Mouse (Mus musculus) liver, embryonic 16.5 days (tissue): ENCODE results near the gene Akain1. TPM values are rescaled to one million over a fixed set of nuclear protein-coding genes. Genes with fewer than 3 reads are reported as not detected.

Experiments
- ATAC-seq: fragments of 200-750 bp; cut with Nextera tagmentation; 2 replicates; pipeline ENCODE4 v1.8.0; 2017; ENCODE audit warnings: low read depth, mild to moderate bottlenecking, moderate number of reproducible peaks, moderate library complexity
- H3K27ac ChIP-seq: fragments of 300-500 bp; sonication (generic); 2 replicates; pipeline ENCODE4 v1.5.1; 2014; ENCODE audit warnings: mild to moderate bottlenecking, low read length
- H3K27me3 ChIP-seq: fragments of 300-500 bp; sonication (generic); 2 replicates; pipeline ENCODE4 v1.6.1; 2014; ENCODE audit warnings: low read depth, low read length, mixed read lengths; ENCODE audit not compliant: control insufficient read depth, insufficient read depth
- H3K36me3 ChIP-seq: fragments of 300-500 bp; sonication (generic); 2 replicates; pipeline ENCODE4 v1.6.1; 2014; ENCODE audit warnings: mild to moderate bottlenecking; ENCODE audit not compliant: control insufficient read depth, insufficient read depth
- H3K4me1 ChIP-seq: fragments of 300-500 bp; sonication (generic); 2 replicates; pipeline ENCODE4 v1.6.1; 2014; ENCODE audit warnings: low read depth, low read length, mixed read lengths; ENCODE audit not compliant: control insufficient read depth
- H3K4me2 ChIP-seq: fragments of 300-500 bp; sonication (generic); 2 replicates; pipeline ENCODE4 v1.6.1; 2014; ENCODE audit warnings: low read depth, low read length, mixed read lengths
- H3K4me3 ChIP-seq: fragments of 300-500 bp; sonication (generic); 2 replicates; pipeline ENCODE4 v1.5.1; 2014; ENCODE audit warnings: low read depth, mild to moderate bottlenecking, low read length
- H3K9ac ChIP-seq: fragments of 300-500 bp; sonication (generic); 2 replicates; pipeline ENCODE4 v1.6.1; 2014; ENCODE audit warnings: low read depth, low read length
- H3K9me3 ChIP-seq: fragments of 300-500 bp; sonication (generic); replicated peaks from 2 replicates; pipeline ENCODE4 v1.6.1; 2016; ENCODE audit warnings: low read length; ENCODE audit not compliant: control insufficient read depth
- WGBS: fragments of 180-500 bp; shearing (Covaris S2); extraction: QIAGEN DNeasy Blood & Tissue Kit; methylation state at CpG from one replicate; pipeline ENCODE4 v1.1.7; 2014; ENCODE audit not compliant: insufficient replicate concordance; 5-methylcytosine and 5-hydroxymethylcytosine counted together
- polyA plus RNA-seq: library from polyadenylated mRNA; unstranded; fragments of >200 nt; fragmentation: Nextera tagmentation; extraction: Ambion mirVana; gene quantifications from 2 replicates; pipeline ENCODE4 v1.2.1, GENCODE M21; 2015

Akain1 gene
- polyA plus RNA-seq, 1 experiment from 2014 or later = not detected

DNA sequence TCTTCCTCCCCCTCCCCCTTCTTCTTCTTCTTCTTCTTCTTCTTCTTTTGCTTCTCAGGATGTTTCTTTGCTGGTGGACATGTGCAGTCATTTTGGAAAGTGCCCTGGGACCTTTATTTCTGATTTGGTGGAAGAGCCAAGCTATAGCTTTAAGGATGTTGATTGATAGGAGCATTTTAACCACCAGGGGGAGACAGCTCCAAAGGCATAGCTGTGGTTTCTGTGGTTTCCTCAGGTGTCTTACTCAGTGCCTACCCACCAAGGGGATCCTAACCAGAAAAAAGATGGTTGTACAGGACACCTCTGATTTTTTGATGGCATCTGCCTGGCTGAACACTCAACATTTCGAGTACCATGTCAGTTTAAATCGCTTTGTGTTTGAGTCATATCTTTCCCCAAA is 56.4 kb downstream of the Akain1 start:
- Histone ChIP-seq H3K4me2 (no peak overlapping the region), H3K36me3 (no peaks in the 10 kb centered on the region), H3K4me1 (no peaks in the 10 kb centered on the region), H3K4me3 (no peak overlapping the region), H3K27ac (no peak overlapping the region), H3K9me3 (no peaks in the 10 kb centered on the region), H3K9ac (no peak overlapping the region), H3K27me3 (no peaks in the 10 kb centered on the region)
- WGBS = 34% methylated on average over 2 of the region's 2 CpGs
- no peak for ATAC-seq

DNA sequence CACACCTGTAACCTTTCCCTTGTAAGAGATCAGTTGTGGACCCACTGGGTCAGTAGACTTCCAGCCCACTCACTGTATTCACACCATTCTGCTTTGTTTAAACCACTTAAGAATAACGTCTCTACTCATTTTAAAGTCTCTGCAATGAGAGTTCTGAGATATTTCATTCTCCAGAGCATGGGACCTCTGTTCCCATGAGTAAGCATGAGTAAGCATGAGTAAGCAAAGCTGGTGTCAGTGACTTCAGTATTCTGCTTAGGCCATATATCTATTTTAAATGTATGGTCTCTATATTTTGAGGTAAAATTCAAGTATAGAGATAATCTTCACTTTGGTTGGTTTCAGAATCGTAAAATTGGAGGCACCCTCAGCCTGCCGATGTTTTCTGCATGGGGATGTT is 57.0 kb downstream of the Akain1 start:
- Histone ChIP-seq H3K36me3 (no peaks in the 10 kb centered on the region), H3K4me1 (no peaks in the 10 kb centered on the region), H3K27me3 (no peaks in the 10 kb centered on the region), H3K4me2 (no peak overlapping the region), H3K27ac (no peak overlapping the region), H3K9ac (no peak overlapping the region), H3K4me3 (no peak overlapping the region), H3K9me3 (no peaks in the 10 kb centered on the region)
- ATAC-seq = no peak
- 62% methylated on average over 3 of the region's 3 CpGs for WGBS

DNA sequence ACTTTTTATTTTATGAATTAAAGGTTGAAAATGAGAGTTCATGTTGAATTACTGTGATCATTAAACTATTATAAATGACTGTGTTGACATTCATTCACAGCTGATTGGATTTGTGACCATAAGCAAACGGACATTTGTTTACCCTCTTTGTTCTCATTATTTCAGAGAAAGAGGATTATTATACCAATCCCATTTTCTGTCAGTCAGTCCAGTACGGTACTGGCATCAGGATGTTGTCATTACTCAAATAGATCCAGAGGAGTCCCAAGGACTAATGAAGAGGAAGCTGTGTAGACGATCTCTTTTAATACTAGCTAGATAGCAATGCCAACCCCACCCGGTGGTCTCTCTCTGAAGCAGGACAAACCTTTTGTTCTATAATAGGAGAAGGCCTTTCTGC is 58.2 kb downstream of the Akain1 start:
- WGBS = 57% methylated on average over 4 of the region's 4 CpGs

DNA sequence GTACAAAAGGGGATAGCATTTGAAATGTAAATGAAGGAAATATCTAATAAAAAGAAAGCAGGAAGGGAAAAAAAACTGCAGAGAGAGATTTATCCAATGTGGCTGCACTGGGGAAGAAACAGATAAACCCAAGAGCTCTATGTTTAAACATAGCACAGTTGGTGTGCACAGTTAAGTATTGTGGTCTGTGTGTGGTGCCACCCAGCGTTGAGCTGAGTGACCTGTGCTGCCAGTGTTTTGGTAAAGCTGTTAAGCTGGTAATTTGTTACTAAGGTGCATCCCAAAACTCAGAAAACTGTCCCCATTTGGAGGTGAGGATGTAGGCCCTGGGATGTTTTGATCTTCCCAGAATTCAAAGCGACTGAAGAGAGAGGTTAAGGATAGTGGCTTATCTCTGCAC is 59.8 kb downstream of the Akain1 start:
- Histone ChIP-seq H3K4me3 (no peak overlapping the region), H3K27me3 (no peaks in the 10 kb centered on the region), H3K4me1 (no peaks in the 10 kb centered on the region), H3K9me3 (no peaks in the 10 kb centered on the region), H3K36me3 (no peaks in the 10 kb centered on the region), H3K4me2 (no peak overlapping the region), H3K9ac (no peak overlapping the region), H3K27ac (no peak overlapping the region)
- WGBS = 30% methylated on average over 2 of the region's 2 CpGs
- no peak for ATAC-seq

More for the DNA sequence above, 58.2 kb downstream of the Akain1 start:
- H3K27ac ChIP-seq = no peak overlapping the region
- H3K9ac ChIP-seq = no peak overlapping the region
- no peaks in the 10 kb centered on the region for H3K9me3 ChIP-seq
- no peak overlapping the region for H3K4me2 ChIP-seq
- no peaks in the 10 kb centered on the region for H3K36me3 ChIP-seq
- no peak overlapping the region for H3K4me3 ChIP-seq
- ATAC-seq = no peak
- H3K4me1 ChIP-seq = no peaks in the 10 kb centered on the region
- H3K27me3 ChIP-seq = no peaks in the 10 kb centered on the region

DNA sequence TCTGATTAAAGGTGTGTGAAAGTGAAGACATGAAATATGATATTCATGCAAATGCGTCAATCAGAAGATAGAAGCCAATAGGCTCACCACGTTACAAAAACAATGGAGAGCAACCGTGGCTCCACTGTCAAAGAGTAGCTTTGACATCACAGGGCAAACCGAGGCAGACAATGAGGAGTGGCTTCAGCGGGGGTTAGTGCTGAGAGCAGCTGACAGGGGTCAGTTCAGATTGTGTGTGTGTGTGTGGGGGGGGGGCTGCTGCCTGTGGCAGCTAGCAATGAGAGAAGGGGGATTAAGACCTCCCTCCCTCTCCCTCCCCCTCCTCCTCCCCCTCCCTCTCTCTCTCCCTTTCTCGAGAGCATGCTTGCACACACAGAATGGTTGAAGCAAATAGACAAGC is 60.3 kb downstream of the Akain1 start:
- 39% methylated on average over 6 of the region's 6 CpGs for WGBS
- no peak for ATAC-seq
- no peak overlapping the region for H3K9ac ChIP-seq

DNA sequence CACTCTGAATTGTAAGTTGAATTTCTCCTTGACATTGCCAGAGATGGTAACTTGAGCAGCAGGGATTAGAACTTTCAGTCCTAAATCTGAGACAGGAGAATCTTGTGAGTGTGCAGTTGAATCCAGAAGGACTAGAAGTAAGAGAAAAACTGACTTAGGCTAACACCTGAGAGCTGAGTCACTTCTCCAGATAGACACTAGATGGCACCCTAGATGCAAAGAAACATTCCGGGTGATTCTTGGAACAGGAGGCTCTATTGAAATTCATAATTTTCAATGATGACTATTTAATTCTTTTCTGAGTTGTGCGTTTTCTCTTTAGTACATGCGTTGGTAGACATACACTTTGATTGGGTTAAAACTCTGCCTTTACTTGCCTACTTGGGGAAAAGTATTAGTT is 66.9 kb downstream of the Akain1 start:
- no peak for ATAC-seq
- whole genome bisulfite sequencing = 22% methylated on average over 3 of the region's 3 CpGs

More for the DNA sequence above, 60.3 kb downstream of the Akain1 start:
- H3K4me1 ChIP-seq = no peaks in the 10 kb centered on the region
- no peaks in the 10 kb centered on the region for H3K9me3 ChIP-seq
- no peak overlapping the region for H3K27ac ChIP-seq
- no peaks in the 10 kb centered on the region for H3K27me3 ChIP-seq
- no peak overlapping the region for H3K4me3 ChIP-seq
- H3K36me3 ChIP-seq = no peaks in the 10 kb centered on the region
- no peak overlapping the region for H3K4me2 ChIP-seq

DNA sequence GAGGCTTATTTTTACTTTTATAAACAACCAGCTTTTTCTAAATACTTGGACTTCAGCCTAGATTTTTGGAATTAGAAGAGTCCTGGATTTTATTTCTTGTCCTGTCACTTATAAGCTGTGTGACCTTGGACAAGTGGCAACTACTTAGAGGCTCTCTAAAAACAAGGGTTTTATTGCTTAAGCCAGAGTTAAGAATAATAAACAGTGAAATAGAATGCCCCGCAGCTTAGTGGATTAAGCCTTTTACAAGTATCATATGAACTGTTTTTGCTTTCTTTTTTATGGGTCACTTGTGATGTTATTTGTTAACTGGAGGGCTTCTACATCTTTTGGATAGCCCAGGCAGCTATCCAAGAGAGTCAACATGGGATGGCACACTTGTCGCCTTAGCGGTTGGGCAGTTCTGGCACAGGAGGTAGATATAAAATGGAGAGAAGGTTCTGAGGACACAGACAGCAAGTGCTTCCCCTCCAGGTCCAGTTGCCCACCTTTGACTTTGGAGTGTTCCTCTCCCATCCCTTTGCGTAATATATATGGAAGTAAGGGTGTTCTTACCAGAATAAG is 77.3 kb downstream of the Akain1 start:
- Histone ChIP-seq H3K4me2 (no peak overlapping the region), H3K4me3 (no peak overlapping the region), H3K27ac (no peak overlapping the region), H3K27me3 (no peaks in the 10 kb centered on the region), H3K9me3 (no peaks in the 10 kb centered on the region), H3K4me1 (no peaks in the 10 kb centered on the region), H3K9ac (no peak overlapping the region), H3K36me3 (no peaks in the 10 kb centered on the region)
- no peak for ATAC-seq
- WGBS = 65% methylated on average over 4 of the region's 4 CpGs

More for the DNA sequence above, 66.9 kb downstream of the Akain1 start:
- Histone ChIP-seq H3K27me3 (no peaks in the 10 kb centered on the region), H3K9me3 (no peaks in the 10 kb centered on the region), H3K9ac (no peak overlapping the region), H3K36me3 (no peaks in the 10 kb centered on the region), H3K27ac (no peak overlapping the region), H3K4me3 (no peak overlapping the region), H3K4me1 (no peaks in the 10 kb centered on the region), H3K4me2 (no peak overlapping the region)

DNA sequence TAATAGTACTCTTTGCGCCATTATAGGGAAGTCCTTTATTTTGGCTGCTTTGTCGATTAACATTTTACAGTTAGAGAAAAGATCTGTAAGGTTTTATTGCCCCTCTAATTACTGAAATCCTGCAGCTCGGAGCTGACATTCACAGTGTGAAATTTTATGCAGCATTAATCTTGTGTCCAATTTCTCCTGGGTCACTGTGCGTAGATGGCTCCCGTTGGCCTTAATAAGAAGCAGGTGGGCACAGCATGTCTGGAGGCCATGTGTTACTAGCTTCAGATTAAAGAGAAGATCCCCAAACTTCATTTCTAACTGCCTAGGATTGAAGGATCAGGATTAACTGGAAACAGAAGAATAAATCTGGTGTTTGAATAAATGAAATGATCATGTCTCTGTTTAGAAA is 92.3 kb downstream of the Akain1 start:
- Histone ChIP-seq H3K4me1 (no peaks in the 10 kb centered on the region), H3K27me3 (no peaks in the 10 kb centered on the region), H3K36me3 (no peaks in the 10 kb centered on the region), H3K4me3 (no peak overlapping the region), H3K9ac (no peak overlapping the region), H3K4me2 (no peak overlapping the region), H3K9me3 (no peaks in the 10 kb centered on the region), H3K27ac (no peak overlapping the region)
- 63% methylated on average over 5 of the region's 5 CpGs for WGBS
- ATAC-seq = no peak
